Comparison of ENCODE assay signal across 20 mouse cellular contexts in the genomic region with DNA sequence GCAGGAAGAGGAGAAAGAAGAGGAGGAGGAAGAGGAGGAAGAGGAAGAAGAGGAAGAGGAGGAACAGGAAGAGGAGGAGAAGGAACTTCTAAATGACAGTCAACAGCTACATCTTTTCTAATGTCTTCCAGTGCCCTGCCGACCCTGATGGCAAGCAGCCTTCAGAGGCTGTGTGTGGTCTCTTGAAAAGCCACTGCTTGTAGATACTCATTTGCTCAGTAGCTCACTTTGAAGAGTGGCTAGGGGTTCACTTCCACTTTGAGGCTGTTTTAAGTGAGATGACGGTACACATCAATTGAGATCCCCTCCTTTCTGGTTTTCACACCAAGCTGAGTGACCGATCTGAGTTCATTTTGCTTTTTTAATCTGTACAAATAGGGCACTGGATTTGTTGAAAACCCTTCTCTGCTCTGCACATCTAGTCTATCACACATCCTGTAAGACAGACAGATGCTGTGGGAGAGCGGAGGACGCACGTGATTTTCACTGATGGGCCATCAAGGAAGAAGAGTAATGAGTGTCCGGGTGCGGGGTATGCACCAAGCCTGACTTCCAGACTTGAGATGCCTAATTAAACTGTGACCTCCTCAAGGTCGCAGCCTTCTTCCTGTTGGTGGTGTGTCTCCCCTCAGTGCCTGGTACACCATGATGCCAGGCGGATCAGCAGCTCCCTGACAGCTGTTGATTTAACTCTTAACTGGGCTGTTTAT.
A peak's percentile ranks its signal among the peaks of the same experiment; 100 is the strongest.
DNase-seq lines count a peak whose midpoint lies in the region; ATAC-seq and TF ChIP-seq lines count a peak whose summit lies in the region.
"Had no signal": no experiment of that assay in that cellular context is flagged by ENCODE, and none has a peak within 500 bp of the region (broad histone marks: within the 10 kb centered on the region; RNA-seq: fewer than 3 reads in every experiment).

No protein-coding gene starts in this region.

- no peak for TF ChIP-seq CTCF in midbrain, postnatal 0 days (IDR thresholded peaks at IDR 0.05)

- 63% methylated on average over 10 of the region's 10 CpGs for WGBS in heart, embryonic 12.5 days
- 76% methylated on average over 10 of the region's 10 CpGs for WGBS in midbrain, postnatal 0 days

- H3K9ac ChIP-seq in heart, embryonic 12.5 days: no peak overlapping the region
- H3K9ac ChIP-seq in midbrain, postnatal 0 days (replicated peaks; ENCODE audit: low read length, poor library complexity, severe bottlenecking): no peak overlapping the region
- H3K9ac ChIP-seq: embryonic facial prominence, embryonic 12.5 days; liver, embryonic 12.5 days; lung, embryonic 15.5 days had no signal

- no peak overlapping the region for H3K4me2 ChIP-seq in heart, embryonic 12.5 days
- no peak overlapping the region for H3K4me2 ChIP-seq in midbrain, postnatal 0 days (ENCODE audit: low read depth, low read length, poor library complexity, severe bottlenecking)
- H3K4me2 ChIP-seq: embryonic facial prominence, embryonic 12.5 days; liver, embryonic 12.5 days; lung, embryonic 15.5 days had no signal

- H3K27ac ChIP-seq in heart, embryonic 12.5 days (ENCODE audit: poor library complexity, severe bottlenecking): no peak overlapping the region
- 0 out of 2 replicates have a peak overlapping the region, but pooled peaks have one; percentile 38 for H3K27ac ChIP-seq in midbrain, postnatal 0 days (ENCODE audit: low read depth, low read length)
- H3K27ac ChIP-seq: embryonic facial prominence, embryonic 12.5 days; liver, embryonic 12.5 days; lung, embryonic 15.5 days had no signal

- DNase-seq in heart, adult 11 months: peak; percentile 78
- peak; percentile 63 for DNase-seq in kidney, postnatal 10 days
- DNase-seq in kidney, adult 8-10 months: no peak
- peak; percentile 17 for DNase-seq in R1 (ENCODE audit: low read depth, low spot score)
- no peak for DNase-seq in midbrain, postnatal 0 days (ENCODE audit: low spot score)
- DNase-seq in right cerebral cortex, adult 18-20 months: no peak
- DNase-seq: adrenal gland, postnatal 36 days; B cell, adult 2 months; cerebellum, adult 11-12 months; cerebellum, postnatal 25 days; gastrocnemius, postnatal 25 days; lung, postnatal 4 days; thymus, adult 2 months had no signal

- ATAC-seq in heart, embryonic 12.5 days (ENCODE audit: insufficient number of reproducible peaks, low FRiP score): no peak
- ATAC-seq in midbrain, postnatal 0 days (ENCODE audit: low FRiP score): no peak
- ATAC-seq: inflammation-experienced regulatory T-cells, adult 6 months; liver, embryonic 12.5 days; Patski had no signal

- H3K27me3 ChIP-seq in heart, embryonic 12.5 days (replicated peaks): peaks cover 23% of the 10 kb centered on the region
- no peaks in the 10 kb centered on the region for H3K27me3 ChIP-seq in midbrain, postnatal 0 days (ENCODE audit: insufficient read depth, low read length)
- H3K27me3 ChIP-seq: Patski had no signal

- H3K4me1 ChIP-seq in heart, embryonic 12.5 days (replicated peaks): no peaks in the 10 kb centered on the region; the same call in 1 of the 2 replicates
- H3K4me1 ChIP-seq in midbrain, postnatal 0 days (ENCODE audit: insufficient read depth, low read length): peaks cover 3% of the 10 kb centered on the region; the same call in 1 of the 2 replicates
- H3K4me1 ChIP-seq: liver, embryonic 12.5 days had no signal

- H3K9me3 ChIP-seq in heart, embryonic 12.5 days (replicated peaks): no peaks in the 10 kb centered on the region
- H3K9me3 ChIP-seq in midbrain, postnatal 0 days (ENCODE audit: low read length): no peaks in the 10 kb centered on the region
- H3K9me3 ChIP-seq: embryonic facial prominence, embryonic 12.5 days; liver, embryonic 12.5 days; lung, embryonic 15.5 days had no signal

- no peaks in the 10 kb centered on the region for H3K36me3 ChIP-seq in heart, embryonic 12.5 days
- H3K36me3 ChIP-seq in midbrain, postnatal 0 days (ENCODE audit: insufficient read depth, low read length): no peaks in the 10 kb centered on the region
- H3K36me3 ChIP-seq: embryonic facial prominence, embryonic 12.5 days; liver, embryonic 12.5 days; lung, embryonic 15.5 days had no signal

- no peak overlapping the region for H3K4me3 ChIP-seq in heart, embryonic 12.5 days
- H3K4me3 ChIP-seq in midbrain, postnatal 0 days (ENCODE audit: low read depth, low read length): no peak overlapping the region
- H3K4me3 ChIP-seq: embryonic facial prominence, embryonic 12.5 days; erythroblast, embryonic 14.5 days; liver, embryonic 12.5 days; lung, embryonic 15.5 days had no signal

Comparison
In these comparisons a context has a peak if more than half of its experiments do, and no peak if none do; other contexts are left out.
1. DNase-seq: peak in heart, adult 11 months (single experiment), kidney, postnatal 10 days (single experiment) and R1 (single experiment); none in kidney, adult 8-10 months (0 of 2), midbrain, postnatal 0 days (single experiment) and right cerebral cortex, adult 18-20 months (single experiment).